Mouse (Mus musculus): ENCODE results near the gene Olfr1457.

The Olfr1457 gene

GRCm38 (mm10) chr19:13097791-13098190 lies at the start of gene Olfr1457:
Olfr1457 (minus strand) TSS chr19:13097891.
- DNase-seq, result no peak

DNA sequence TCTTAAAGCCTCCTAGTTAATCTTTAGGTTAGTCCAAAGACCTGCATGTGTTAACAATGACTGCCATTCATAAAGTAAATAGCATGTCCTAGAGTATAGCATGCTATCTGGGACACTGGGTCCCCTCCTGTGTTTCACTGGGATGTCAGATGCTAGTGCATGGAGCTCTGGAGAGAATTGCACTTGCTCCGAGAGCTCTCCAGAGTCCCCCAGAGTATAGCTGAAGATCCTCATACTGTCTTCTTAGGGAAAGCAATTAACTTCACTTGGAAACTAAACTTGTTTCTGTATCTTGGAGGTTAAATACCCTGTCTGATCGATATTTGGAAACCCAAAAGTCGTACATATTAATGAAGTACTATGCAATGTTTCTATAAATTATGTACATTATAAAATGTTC lies 9.0 kb upstream of the Olfr1457 start, which contains the start of gene Olfr1458:
Gene Olfr1458, minus strand, starts transcription at position 101 of the 400 bp plus-strand sequence.
- no peak for DNase-seq

DNA sequence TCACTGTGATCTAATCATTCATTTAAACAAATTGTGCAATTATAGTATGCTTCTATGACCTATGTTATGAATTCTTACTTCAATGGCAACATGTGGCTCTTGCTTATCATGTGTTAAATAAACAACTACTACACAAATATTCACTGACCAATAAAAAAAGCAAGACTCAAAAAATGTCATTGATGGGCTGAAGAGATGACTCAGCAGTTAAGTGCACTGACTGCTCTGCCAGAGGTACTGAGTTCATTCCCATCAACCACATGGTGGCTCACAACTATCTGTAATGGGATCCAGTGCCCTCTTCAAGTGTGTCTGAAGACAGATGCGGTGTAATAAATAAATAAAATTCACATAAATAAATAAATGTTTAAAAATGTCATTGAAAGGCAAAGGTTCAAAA lies 3.8 kb downstream of the Olfr1457 start:
- DNase-seq, result no peak

DNA sequence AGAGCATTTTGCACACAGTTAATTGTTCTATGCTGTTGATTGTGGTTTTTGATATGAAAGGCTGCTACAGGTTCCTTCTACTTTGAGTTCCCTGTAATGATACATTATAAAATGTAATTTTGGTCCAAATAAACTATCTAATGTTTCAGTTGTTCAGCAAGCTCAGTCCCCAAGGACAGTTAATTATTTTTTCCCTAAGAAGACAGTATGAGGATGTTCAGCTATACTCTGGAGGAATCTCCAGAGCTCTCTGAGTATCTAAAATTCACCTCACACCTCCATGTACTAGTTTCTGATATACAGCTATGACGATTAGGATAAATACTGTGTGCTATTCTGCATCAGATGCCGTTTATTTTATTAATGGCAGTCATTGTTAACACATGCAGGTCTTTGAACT lies 37.4 kb downstream of the Olfr1457 start, which contains the start of gene Olfr1454:
Gene Olfr1454, plus strand, starts transcription at position 301 of the 400 bp plus-strand sequence.
- no peak for DNase-seq
